Mouse (Mus musculus) CH12.LX (cell line): ENCODE data around the gene Avpi1. TPM values are rescaled to one million over a fixed set of nuclear protein-coding genes. Genes with fewer than 3 reads are reported as not detected.

Source experiments
- DNase-seq: peaks from one replicate; pipeline ENCODE4 v3.0.0-alpha.2; 2013; ENCODE audit errors: extremely low read depth
- H3K27ac ChIP-seq: 2 replicates; pipeline ENCODE4 v1.5.1; 2012; ENCODE audit warnings: low read depth, mild to moderate bottlenecking, control low read depth, moderate library complexity; ENCODE audit not compliant: insufficient read depth
- H3K27me3 ChIP-seq: replicated peaks from 2 replicates; pipeline ENCODE3; 2012; ENCODE audit warnings: inconsistent platforms
- H3K36me3 ChIP-seq, 2 experiments: replicated peaks in 1 of 2; 2 replicates each; pipeline versions ENCODE3 to v1.6.1; 2012; ENCODE audit warnings: inconsistent platforms in 1 of 2, low read length in 1 of 2, mild to moderate bottlenecking in 1 of 2, mixed read lengths in 1 of 2, moderate library complexity in 1 of 2; ENCODE audit not compliant: control insufficient read depth in 1 of 2, insufficient read depth in 1 of 2
- H3K4me1 ChIP-seq, 2 experiments: 2 replicates each; pipeline ENCODE4 v1.6.1; 2012; ENCODE audit warnings: inconsistent platforms in 1 of 2, moderate library complexity in 1 of 2; ENCODE audit not compliant: insufficient read depth in 2 of 2, control insufficient read depth in 1 of 2
- H3K4me2 ChIP-seq: 2 replicates; pipeline ENCODE4 v1.6.1; 2012; ENCODE audit warnings: low read depth, mild to moderate bottlenecking, control low read depth; ENCODE audit not compliant: poor library complexity, insufficient read depth, severe bottlenecking
- H3K4me3 ChIP-seq, 3 experiments: fragments of 150-350 bp in 1 of 3; sonication (generic) in 1 of 3; replicated peaks in 1 of 3; 2 replicates each; pipeline versions ENCODE3 to v1.5.1; 2011 to 2012; ENCODE audit warnings: low read depth in 2 of 3, low read length in 2 of 3, mild to moderate bottlenecking in 2 of 3, moderate library complexity in 2 of 3, control low read depth in 1 of 3, improper control_type of control experiment in 1 of 3, inconsistent platforms in 1 of 3, mixed read lengths in 1 of 3; ENCODE audit not compliant: poor library complexity in 1 of 3
- H3K79me2 ChIP-seq: replicated peaks from 2 replicates; pipeline ENCODE4 v1.6.1; 2012; ENCODE audit warnings: mild to moderate bottlenecking, moderate library complexity; ENCODE audit not compliant: control insufficient read depth, poor library complexity, insufficient read depth, severe bottlenecking; ENCODE audit errors: extremely low read depth
- H3K9ac ChIP-seq: 2 replicates; pipeline ENCODE4 v1.6.1; 2012; ENCODE audit warnings: low read depth, mild to moderate bottlenecking, control low read depth, moderate library complexity; ENCODE audit not compliant: insufficient read depth
- H3K9me3 ChIP-seq: replicated peaks from 2 replicates; pipeline ENCODE3; 2012; ENCODE audit warnings: low read length, inconsistent platforms, mixed read lengths
- BHLHE40 ChIP-seq: IDR thresholded peaks from 2 replicates; pipeline ENCODE4 v1.6.1; 2011; ENCODE audit warnings: mild to moderate bottlenecking, low read depth, low read length, improper control_type of control experiment
- CTCF ChIP-seq, 2 experiments: IDR thresholded peaks in 1 of 2; conservative IDR thresholded peaks in 1 of 2; 2 replicates each; pipeline ENCODE4 v1.5.1; 2011 to 2012; ENCODE audit warnings: low read depth in 2 of 2, low read length in 2 of 2, improper control_type of control experiment in 1 of 2, inconsistent platforms in 1 of 2, mild to moderate bottlenecking in 1 of 2, moderate library complexity in 1 of 2
- E2F4 ChIP-seq: IDR thresholded peaks from 2 replicates; pipeline ENCODE4 v1.6.1; 2011; ENCODE audit warnings: low read depth, low read length, improper control_type of control experiment; ENCODE audit not compliant: insufficient replicate concordance
- ELF1 ChIP-seq: IDR thresholded peaks from 2 replicates; pipeline ENCODE4 v1.6.1; 2014; ENCODE audit warnings: low read depth, mild to moderate bottlenecking, inconsistent platforms, low read length, improper control_type of control experiment
- EP300 ChIP-seq: IDR thresholded peaks from 2 replicates; pipeline ENCODE4 v1.6.1; 2011; ENCODE audit warnings: low read length, improper control_type of control experiment
- ETS1 ChIP-seq: conservative IDR thresholded peaks from 2 replicates; pipeline ENCODE4 v1.6.1; 2012; ENCODE audit warnings: low read depth, mild to moderate bottlenecking, inconsistent platforms, low read length, improper control_type of control experiment, moderate library complexity
- GABPA ChIP-seq: IDR thresholded peaks from 2 replicates; pipeline ENCODE4 v1.6.1; 2012; ENCODE audit warnings: low read depth, low read length, improper control_type of control experiment, inconsistent platforms; ENCODE audit not compliant: insufficient replicate concordance
- JUN ChIP-seq: IDR thresholded peaks from 2 replicates; pipeline ENCODE4 v1.6.1; 2011; ENCODE audit warnings: low read depth, mild to moderate bottlenecking, low read length, improper control_type of control experiment, moderate library complexity; ENCODE audit not compliant: insufficient read depth
- JUND ChIP-seq: conservative IDR thresholded peaks from 2 replicates; pipeline ENCODE4 v1.6.1; 2011; ENCODE audit warnings: low read depth, low read length, improper control_type of control experiment
- KAT2A ChIP-seq: IDR thresholded peaks from 2 replicates; pipeline ENCODE4 v1.6.1; 2012; ENCODE audit warnings: low read length, improper control_type of control experiment, inconsistent platforms; ENCODE audit not compliant: insufficient replicate concordance
- MAFK ChIP-seq: IDR thresholded peaks from 2 replicates; pipeline ENCODE4 v1.6.1; 2011; ENCODE audit warnings: low read length, improper control_type of control experiment; ENCODE audit not compliant: insufficient replicate concordance
- MAZ ChIP-seq: IDR thresholded peaks from 2 replicates; pipeline ENCODE4 v1.6.1; 2012; ENCODE audit warnings: low read depth, mild to moderate bottlenecking, inconsistent platforms, low read length, improper control_type of control experiment, moderate library complexity
- MEF2A ChIP-seq: IDR thresholded peaks from 2 replicates; pipeline ENCODE4 v1.6.1; 2014; ENCODE audit warnings: low read depth, mild to moderate bottlenecking, inconsistent platforms, low read length, improper control_type of control experiment, borderline replicate concordance
- MXI1 ChIP-seq: IDR thresholded peaks from 2 replicates; pipeline ENCODE4 v1.6.1; 2011; ENCODE audit warnings: mild to moderate bottlenecking, low read depth, low read length, improper control_type of control experiment
- PAX5 ChIP-seq: IDR thresholded peaks from 2 replicates; pipeline ENCODE4 v1.6.1; 2012; ENCODE audit warnings: low read length, inconsistent platforms, mixed read lengths
- POLR2A ChIP-seq: IDR thresholded peaks from 2 replicates; pipeline ENCODE4 v1.6.1; 2011; ENCODE audit warnings: low read depth, mild to moderate bottlenecking, improper control_type of control experiment, low read length
- RAD21 ChIP-seq: IDR thresholded peaks from 2 replicates; pipeline ENCODE4 v1.6.1; 2011; ENCODE audit warnings: low read depth, mild to moderate bottlenecking, low read length, improper control_type of control experiment, moderate library complexity
- SMC3 ChIP-seq: IDR thresholded peaks from 2 replicates; pipeline ENCODE4 v1.6.1; 2011; ENCODE audit warnings: low read depth, low read length, improper control_type of control experiment
- ZC3H11A ChIP-seq: IDR thresholded peaks from 2 replicates; pipeline ENCODE4 v1.6.1; 2012; ENCODE audit warnings: low read depth, mild to moderate bottlenecking, inconsistent platforms, low read length, improper control_type of control experiment
- ZKSCAN1 ChIP-seq: IDR thresholded peaks from 2 replicates; pipeline ENCODE4 v1.6.1; 2012; ENCODE audit warnings: low read depth, inconsistent platforms, low read length, improper control_type of control experiment, borderline replicate concordance
- ZMIZ1 ChIP-seq: IDR thresholded peaks from 2 replicates; pipeline ENCODE4 v1.6.1; 2012; ENCODE audit warnings: low read depth, mild to moderate bottlenecking, inconsistent platforms, low read length, improper control_type of control experiment
- dilution Hi-C: fragments of 300-500 bp; cut with MboI; formaldehyde crosslinking; loops from 2 replicates; pipeline ENCODE4 v1.14.3; 2020; ENCODE audit warnings: low sequenced_read_pairs; ENCODE audit not compliant: extremely low pct_unique_long_range_greater_than_20kb, extremely low pct_ligation_motif_present
- in situ Hi-C: fragments of 300-500 bp; cut with MboI; formaldehyde crosslinking; loops from 3 replicates; pipeline ENCODE4 v1.14.3; 2019; ENCODE audit warnings: low sequenced_read_pairs, low pct_ligation_motif_present, low pct_unique_long_range_greater_than_20kb, mixed read lengths
- polyA plus RNA-seq: library from polyadenylated mRNA; unstranded; fragments of >175 nt; gene quantifications from 2 replicates; pipeline ENCODE4 v1.2.1, GENCODE M21; 2012; ENCODE audit warnings: low read depth; ENCODE audit not compliant: insufficient read length
- total RNA-seq, 2 experiments: library from RNA; depleted of rRNA; stranded (reverse); fragments of 300-350 nt in 1 of 2; fragments of >200 nt in 1 of 2; gene quantifications; 2 replicates each; pipeline ENCODE4 v1.2.3; 2012 to 2014

Gene Avpi1
- total and polyA plus RNA-seq, 3 experiments, result 5.9 to 9.3 (median 9.0) TPM

- Histone ChIP-seq H3K79me2 (no peaks in the 10 kb centered on the region), H3K4me1 (no peaks in the 10 kb centered on the region), H3K9me3 (no peaks in the 10 kb centered on the region), H3K27ac (no peak overlapping the region), H3K4me2 (no peak overlapping the region), H3K27me3 (no peaks in the 10 kb centered on the region), H3K9ac (no peak overlapping the region), H3K36me3 (no peaks in the 10 kb centered on the region), H3K4me3 (no peak overlapping the region)
- DNase-seq, result no peak
- in situ Hi-C loops (no loop called here), dilution Hi-C loops (no loop called here)
- TF ChIP-seq KAT2A (no peak), JUND (no peak)
These were observed 50.3 kb downstream of the Avpi1 start for GRCm38 (mm10) chr19:42078566-42078965.

DNA sequence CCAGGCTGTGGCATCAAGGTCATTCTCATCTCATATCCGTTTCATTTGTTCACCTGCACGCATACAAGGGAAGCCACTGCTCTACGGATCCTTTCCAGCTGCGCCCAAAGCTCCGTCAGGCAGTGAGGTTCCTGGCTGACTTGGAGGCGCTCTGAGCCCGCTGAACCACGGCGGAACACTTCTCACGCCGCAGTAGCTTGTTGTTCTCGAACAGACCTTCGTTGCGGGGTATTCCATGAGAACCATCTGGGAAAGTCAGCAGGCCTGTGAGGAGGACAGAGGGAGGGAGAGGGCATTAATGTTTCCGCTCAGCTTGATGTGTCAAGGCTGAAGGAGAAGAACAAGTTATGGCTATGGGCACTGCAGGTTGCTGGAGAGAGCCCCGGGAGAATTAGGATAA lies 52.9 kb downstream of the Avpi1 start:
- no peak overlapping the region for H3K27ac ChIP-seq
- in situ Hi-C loops, result no loop called here
- TF ChIP-seq JUND, result no peak
- TF ChIP-seq EP300, result no peak
- TF ChIP-seq ZKSCAN1, result no peak
- TF ChIP-seq ZC3H11A, result no peak
- TF ChIP-seq POLR2A, result no peak
- TF ChIP-seq PAX5, result no peak
- no peak for TF ChIP-seq BHLHE40
- no peak for TF ChIP-seq CTCF (conservative IDR thresholded peaks at IDR 0.05 in 1 of 2, IDR thresholded peaks at IDR 0.05 in 1 of 2; ENCODE audit: low read depth in 2 of 2, low read length in 2 of 2)
- no peak for TF ChIP-seq GABPA
- no peak for TF ChIP-seq ETS1
- TF ChIP-seq SMC3, result no peak
- TF ChIP-seq MXI1, result no peak
- TF ChIP-seq, all 38 proteins: peak for 0
- Histone ChIP-seq H3K79me2 (no peaks in the 10 kb centered on the region), H3K4me3 (no peak overlapping the region), H3K9me3 (no peaks in the 10 kb centered on the region), H3K36me3 (no peaks in the 10 kb centered on the region), H3K4me2 (no peak overlapping the region), H3K27me3 (peaks cover 7% of the 10 kb centered on the region), H3K9ac (no peak overlapping the region), H3K4me1 (no peaks in the 10 kb centered on the region)
- dilution Hi-C loops, result no loop called here
- no peak for DNase-seq

- H3K27ac ChIP-seq, result no peak overlapping the region
- TF ChIP-seq MAZ (no peak), ZMIZ1 (no peak), GABPA (no peak), MXI1 (no peak), RAD21 (no peak), JUN (no peak), KAT2A (no peak), E2F4 (no peak), EP300 (no peak), ZKSCAN1 (no peak), ELF1 (no peak), MEF2A (no peak), SMC3 (no peak), BHLHE40 (no peak), MAFK (no peak)
- no peak for DNase-seq
- dilution Hi-C loops, result no loop called here
- peaks cover 4% of the 10 kb centered on the region for H3K9me3 ChIP-seq
- in situ Hi-C loops, result no loop called here
- no peak overlapping the region for H3K4me3 ChIP-seq
- peaks cover 7% of the 10 kb centered on the region for H3K27me3 ChIP-seq
- no peaks in the 10 kb centered on the region for H3K4me1 ChIP-seq
- H3K79me2 ChIP-seq, result no peaks in the 10 kb centered on the region
- H3K4me2 ChIP-seq, result no peak overlapping the region
- H3K9ac ChIP-seq, result no peak overlapping the region
- no peaks in the 10 kb centered on the region for H3K36me3 ChIP-seq
These were observed 53.8 kb downstream of the Avpi1 start for GRCm38 (mm10) chr19:42075051-42075450.
